Mouse (Mus musculus) heart, embryonic 13.5 days (tissue): ENCODE measurements around the gene Zfp108. TPM values are rescaled to one million over a fixed set of nuclear protein-coding genes. Genes with fewer than 3 reads are reported as not detected.
A peak's percentile ranks its signal among the peaks of the same experiment; 100 is the strongest.
"Not testable (repeated sequence)": the region's sequence is repeated elsewhere in the genome, so short reads cannot be mapped to it uniquely, and the experiment has no call there.

ENCODE experiments used
- ATAC-seq: fragments of 200-750 bp; cut with Nextera tagmentation; 2 replicates; pipeline ENCODE4 v1.8.0; 2017; ENCODE audit warnings: moderate TSS enrichment; ENCODE audit not compliant: insufficient number of reproducible peaks, low FRiP score, low TSS enrichment; ENCODE audit errors: extremely low read depth
- H3K27ac ChIP-seq: fragments of 300-500 bp; sonication (generic); replicated peaks from 2 replicates; pipeline ENCODE4 v1.5.1; 2015; ENCODE audit warnings: moderate library complexity, mild to moderate bottlenecking, inconsistent platforms
- H3K27me3 ChIP-seq: fragments of 300-500 bp; sonication (generic); replicated peaks from 2 replicates; pipeline ENCODE4 v1.6.1; 2015; ENCODE audit warnings: mild to moderate bottlenecking, inconsistent platforms
- H3K36me3 ChIP-seq: fragments of 300-500 bp; sonication (generic); 2 replicates; pipeline ENCODE4 v1.6.1; 2015; ENCODE audit warnings: mild to moderate bottlenecking, inconsistent platforms
- H3K4me1 ChIP-seq: fragments of 300-500 bp; sonication (generic); 2 replicates; pipeline ENCODE4 v1.6.1; 2015; ENCODE audit warnings: inconsistent platforms
- H3K4me2 ChIP-seq: fragments of 300-500 bp; sonication (generic); 2 replicates; pipeline ENCODE4 v1.6.1; 2015; ENCODE audit warnings: inconsistent platforms, mild to moderate bottlenecking, moderate library complexity
- H3K4me3 ChIP-seq: fragments of 300-500 bp; sonication (generic); 2 replicates; pipeline ENCODE4 v1.5.1; 2015; ENCODE audit warnings: moderate library complexity, mild to moderate bottlenecking, inconsistent platforms
- H3K9ac ChIP-seq: fragments of 300-500 bp; sonication (generic); 2 replicates; pipeline ENCODE4 v1.6.1; 2015; ENCODE audit warnings: inconsistent platforms, mild to moderate bottlenecking, moderate library complexity
- H3K9me3 ChIP-seq: fragments of 300-500 bp; sonication (generic); 2 replicates; pipeline ENCODE4 v1.6.1; 2016; ENCODE audit warnings: inconsistent platforms
- WGBS: fragments of 180-500 bp; shearing (Covaris S2); methylation state at CpG from one replicate; pipeline ENCODE4 v1.1.7; 2015; ENCODE audit warnings: mixed read lengths; 5-methylcytosine and 5-hydroxymethylcytosine counted together
- polyA plus RNA-seq: library from polyadenylated mRNA; unstranded; fragments of >200 nt; fragmentation: Nextera tagmentation; extraction: Ambion mirVana; gene quantifications from 2 replicates; pipeline ENCODE4 v1.2.1, GENCODE M21; 2015

Gene Zfp108
- polyA plus RNA-seq, 1 experiment from 2014 or later, result 2.3 TPM

DNA sequence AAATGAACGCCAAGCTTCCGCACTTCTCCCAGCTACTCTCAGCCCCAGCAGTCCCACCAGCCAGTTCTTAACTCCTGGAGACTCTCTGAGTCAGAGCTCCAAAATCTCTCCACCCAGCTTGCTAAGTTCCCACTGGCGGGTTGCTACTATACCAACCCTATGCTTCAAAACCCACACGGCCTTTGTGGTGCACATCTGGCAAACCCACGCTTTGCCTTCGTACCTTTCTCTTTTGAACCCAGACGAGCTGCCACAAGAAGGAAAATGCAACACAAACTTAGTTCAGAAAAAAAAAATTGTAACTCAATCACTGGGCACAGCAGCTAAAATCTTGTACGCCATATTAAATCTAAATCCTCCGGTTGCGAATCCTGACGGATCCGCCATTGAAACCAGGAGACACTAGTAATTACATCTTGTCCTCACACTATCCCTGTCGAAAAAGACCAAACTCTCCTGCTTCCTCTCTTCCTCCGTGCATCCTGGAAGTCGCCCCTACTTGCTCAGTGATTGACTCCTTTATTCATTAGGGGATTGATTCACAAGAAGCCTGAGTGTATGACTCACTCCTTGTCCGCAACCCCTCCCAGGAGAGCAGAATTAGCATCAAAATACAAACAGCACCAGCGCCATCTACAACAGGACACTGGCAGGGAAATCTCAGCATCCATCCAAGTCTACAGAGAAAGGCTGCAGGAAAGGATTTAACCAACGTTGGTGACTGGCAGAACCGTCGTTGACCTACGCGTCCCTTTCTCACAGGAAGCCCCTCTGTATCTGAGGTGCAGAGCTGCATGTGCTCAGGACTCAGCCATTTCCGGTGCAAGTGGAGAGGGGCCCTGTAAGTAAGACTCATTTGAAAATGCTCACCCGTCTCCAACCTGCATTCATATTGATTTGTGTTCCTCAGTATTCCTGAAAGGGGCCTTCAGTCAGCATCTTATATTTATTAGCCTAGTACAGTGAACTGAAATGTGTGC is 13.9 kb downstream of the Zfp108 start:
- Histone ChIP-seq H3K4me1 (peaks cover 8% of the 10 kb centered on the region), H3K4me3 (no peak overlapping the region), H3K4me2 (no peak overlapping the region), H3K27me3 (no peaks in the 10 kb centered on the region), H3K9ac (no peak overlapping the region), H3K27ac (no peak overlapping the region), H3K36me3 (peaks cover 8% of the 10 kb centered on the region), H3K9me3 (no peaks in the 10 kb centered on the region)
- ATAC-seq, result no peak
- WGBS, result 71% methylated on average over 24 of the region's 24 CpGs

GRCm38 (mm10) chr7:24269256-24269655 is 14.7 kb downstream of the Zfp108 start:
- no peaks in the 10 kb centered on the region for H3K27me3 ChIP-seq
- peaks cover 8% of the 10 kb centered on the region for H3K4me1 ChIP-seq
- H3K4me2 ChIP-seq, result peak overlapping the region; percentile 84; the same call in 1 of the 2 replicates
- H3K36me3 ChIP-seq, result peaks cover 15% of the 10 kb centered on the region
- 64% methylated on average over 3 of the region's 3 CpGs for WGBS
- ATAC-seq, result no peak
- H3K9me3 ChIP-seq, result no peaks in the 10 kb centered on the region
- no peak overlapping the region for H3K9ac ChIP-seq
- no peak overlapping the region for H3K27ac ChIP-seq
- H3K4me3 ChIP-seq, result no peak overlapping the region

- Histone ChIP-seq H3K4me1 (peaks cover 8% of the 10 kb centered on the region), H3K27me3 (no peaks in the 10 kb centered on the region), H3K9me3 (no peaks in the 10 kb centered on the region), H3K4me2 (peak overlapping the region; percentile 84), H3K36me3 (peaks cover 21% of the 10 kb centered on the region), H3K9ac (peak overlapping the region; percentile 93), H3K4me3 (peak overlapping the region; percentile 81), H3K27ac (no peak overlapping the region)
- ATAC-seq, result no peak; the same call in 1 of the 2 replicates
- 33% methylated on average over 7 of the region's 7 CpGs for WGBS
Observed at GRCm38 (mm10) chr7:24269667-24270287, 15.2 kb downstream of the Zfp108 start.

DNA sequence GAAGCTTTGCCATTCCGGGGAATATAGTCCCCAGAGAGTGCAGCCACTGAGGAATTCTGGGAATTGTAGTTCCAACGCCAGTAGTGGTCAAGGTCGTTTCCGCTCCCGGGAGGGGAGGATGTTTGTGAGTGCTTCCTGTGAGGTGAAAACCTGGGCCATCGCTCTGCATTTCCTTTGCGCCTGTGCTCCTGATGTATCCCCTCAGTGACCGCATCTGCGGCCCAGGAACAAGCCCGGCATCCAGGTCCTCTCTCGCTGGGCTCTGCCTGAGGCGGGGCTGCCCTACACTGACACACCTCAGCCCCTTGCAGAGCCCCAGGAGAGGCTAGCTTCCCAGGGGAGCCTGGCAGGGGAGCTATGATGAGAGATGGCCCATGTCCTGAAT is 15.7 kb downstream of the Zfp108 start, which contains the start of gene Zfp93:
Gene Zfp93 (plus strand): TSS at position 133 of the 385 bp plus-strand sequence.
- Histone ChIP-seq H3K27ac (peak within 1 kb of the TSS; percentile 79), H3K9ac (peak within 1 kb of the TSS; percentile 93), H3K4me1 (peaks cover 8% of the 10 kb centered on the region), H3K27me3 (no peaks in the 10 kb centered on the region), H3K36me3 (peaks cover 26% of the 10 kb centered on the region), H3K9me3 (no peaks in the 10 kb centered on the region), H3K4me2 (peak within 1 kb of the TSS; percentile 84), H3K4me3 (peak within 1 kb of the TSS; percentile 81)
- WGBS, result 1% methylated on average over 12 of the region's 12 CpGs
- ATAC-seq, result peak; percentile 72; the same call in 1 of the 2 replicates

DNA sequence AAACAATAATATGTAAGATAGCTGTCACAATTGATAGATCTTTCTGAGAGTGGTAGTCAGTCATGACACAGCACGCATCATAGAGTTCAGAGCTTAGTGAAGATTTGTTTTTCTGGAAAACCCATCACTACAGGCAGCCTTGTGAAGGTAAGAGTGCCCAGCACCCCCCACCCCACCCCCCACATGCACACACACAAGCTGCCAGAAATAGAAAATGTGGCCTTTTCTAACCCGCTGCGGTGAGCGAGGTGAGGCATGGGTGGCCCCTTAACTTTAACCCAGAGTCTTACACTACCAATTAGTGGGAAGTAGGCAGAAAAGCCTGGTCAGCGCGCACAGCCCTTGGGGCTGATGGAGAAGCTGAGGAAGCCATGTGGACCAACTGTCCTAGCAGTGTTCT is 16.6 kb downstream of the Zfp108 start:
- H3K4me3 ChIP-seq, result no peak overlapping the region

DNA sequence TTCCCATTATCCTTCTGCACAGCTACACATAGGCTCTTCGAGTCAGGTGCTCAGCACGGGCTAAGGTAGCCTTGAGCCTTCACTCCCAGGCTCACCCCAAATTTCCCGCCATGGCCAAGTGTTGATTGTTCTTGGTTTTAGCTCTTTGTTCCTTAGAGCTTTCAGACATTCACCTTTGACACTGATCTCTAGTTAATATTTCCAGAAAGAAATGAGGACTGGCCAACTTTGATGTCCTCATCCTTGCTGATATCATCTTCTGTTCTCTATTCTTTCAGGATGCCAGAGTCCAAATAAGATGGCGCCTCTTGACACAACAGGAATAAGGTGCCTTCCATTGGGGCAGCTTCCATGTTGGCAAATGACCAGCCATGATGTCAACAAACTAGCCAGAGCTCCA is 19.9 kb downstream of the Zfp108 start:
- Histone ChIP-seq H3K27ac (no peak overlapping the region), H3K4me1 (peaks cover 8% of the 10 kb centered on the region), H3K9ac (no peak overlapping the region), H3K4me2 (no peak overlapping the region), H3K36me3 (peaks cover 44% of the 10 kb centered on the region), H3K27me3 (no peaks in the 10 kb centered on the region), H3K4me3 (no peak overlapping the region), H3K9me3 (no peaks in the 10 kb centered on the region)
- ATAC-seq, result no peak
- 85% methylated on average over 4 of the region's 4 CpGs for WGBS

More for the DNA sequence above, 16.6 kb downstream of the Zfp108 start:
- Histone ChIP-seq H3K36me3 (peaks cover 35% of the 10 kb centered on the region), H3K9me3 (no peaks in the 10 kb centered on the region), H3K27me3 (no peaks in the 10 kb centered on the region), H3K27ac (no peak overlapping the region), H3K4me1 (peaks cover 8% of the 10 kb centered on the region), H3K4me2 (no peak overlapping the region), H3K9ac (no peak overlapping the region)
- 88% methylated on average over 6 of the region's 6 CpGs for WGBS
- ATAC-seq, result no peak

GRCm38 (mm10) chr7:24278771-24279170 is 24.2 kb downstream of the Zfp108 start:
- H3K9me3 ChIP-seq, H3K4me1 ChIP-seq, H3K4me3 ChIP-seq, H3K4me2 ChIP-seq, ATAC-seq, H3K9ac ChIP-seq, H3K27ac ChIP-seq, H3K27me3 ChIP-seq: not testable (repeated sequence)
- WGBS, result 76% methylated on average over 3 of the region's 3 CpGs
- peaks cover 33% of the 10 kb centered on the region for H3K36me3 ChIP-seq

DNA sequence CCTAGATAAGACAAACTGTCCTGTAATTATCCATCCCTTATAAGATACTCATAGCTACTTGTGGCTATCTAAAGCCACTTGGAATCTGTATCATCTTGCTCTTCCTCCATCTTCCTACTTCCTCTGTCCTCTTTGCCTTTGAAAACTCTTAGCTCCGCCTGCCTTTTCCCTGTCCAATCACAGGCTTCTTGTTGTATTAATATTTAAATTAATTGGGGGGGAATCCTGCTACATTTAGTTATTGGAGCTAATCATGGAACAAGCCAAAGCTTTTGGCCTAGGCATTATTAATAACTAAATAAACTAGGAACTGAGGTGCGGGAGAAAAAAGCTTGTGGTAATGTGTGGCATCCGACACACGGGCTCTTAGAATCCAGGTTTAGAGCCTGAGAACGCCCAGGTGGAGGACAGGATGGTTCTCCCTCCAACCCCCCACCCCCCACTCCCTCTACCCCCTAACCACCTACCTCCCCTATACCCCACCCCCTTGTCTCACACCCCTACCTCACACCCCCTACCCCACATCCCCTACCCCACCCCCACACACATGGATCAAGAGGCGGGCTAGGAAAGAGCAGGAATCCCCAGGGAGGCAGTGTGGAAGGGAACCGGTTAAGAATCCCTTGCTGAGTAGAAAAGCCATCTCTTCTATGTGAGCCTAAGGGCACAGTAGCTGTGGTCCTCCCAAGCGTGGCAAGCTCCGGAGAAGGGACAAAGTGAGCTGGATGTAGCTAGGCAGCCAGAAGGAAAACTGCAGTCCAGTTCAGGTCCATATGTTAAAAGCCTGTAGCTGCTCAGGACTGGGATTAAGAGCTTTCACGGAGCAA is 25.6 kb downstream of the Zfp108 start:
- no peak for ATAC-seq
- Histone ChIP-seq H3K4me3 (no peak overlapping the region), H3K27me3 (no peaks in the 10 kb centered on the region), H3K9ac (no peak overlapping the region), H3K9me3 (peaks cover 4% of the 10 kb centered on the region; the same call in 1 of the 2 replicates), H3K4me1 (no peaks in the 10 kb centered on the region), H3K36me3 (peaks cover 18% of the 10 kb centered on the region), H3K27ac (no peak overlapping the region), H3K4me2 (no peak overlapping the region)
- 41% methylated on average over 10 of the region's 10 CpGs for WGBS

- Histone ChIP-seq H3K36me3 (peaks cover 13% of the 10 kb centered on the region), H3K27ac (no peak overlapping the region), H3K4me3 (no peak overlapping the region), H3K4me1 (no peaks in the 10 kb centered on the region), H3K27me3 (no peaks in the 10 kb centered on the region), H3K9me3 (peaks cover 4% of the 10 kb centered on the region; the same call in 1 of the 2 replicates), H3K9ac (no peak overlapping the region), H3K4me2 (no peak overlapping the region)
- 47% methylated on average over 4 of the region's 4 CpGs for WGBS
- ATAC-seq, result no peak
Observed at GRCm38 (mm10) chr7:24280858-24281145, 26.2 kb downstream of the Zfp108 start.

- peaks cover 4% of the 10 kb centered on the region; the same call in 1 of the 2 replicates for H3K9me3 ChIP-seq
- WGBS, result 43% methylated on average over 4 of the region's 4 CpGs
- H3K4me1 ChIP-seq, result no peaks in the 10 kb centered on the region
- H3K9ac ChIP-seq, result no peak overlapping the region
- peaks cover 27% of the 10 kb centered on the region for H3K36me3 ChIP-seq
- no peak for ATAC-seq
- no peak overlapping the region for H3K4me3 ChIP-seq
- H3K27ac ChIP-seq, result no peak overlapping the region
- H3K4me2 ChIP-seq, result no peak overlapping the region
- H3K27me3 ChIP-seq, result no peaks in the 10 kb centered on the region
Observed at GRCm38 (mm10) chr7:24286090-24286489, 31.5 kb downstream of the Zfp108 start.

DNA sequence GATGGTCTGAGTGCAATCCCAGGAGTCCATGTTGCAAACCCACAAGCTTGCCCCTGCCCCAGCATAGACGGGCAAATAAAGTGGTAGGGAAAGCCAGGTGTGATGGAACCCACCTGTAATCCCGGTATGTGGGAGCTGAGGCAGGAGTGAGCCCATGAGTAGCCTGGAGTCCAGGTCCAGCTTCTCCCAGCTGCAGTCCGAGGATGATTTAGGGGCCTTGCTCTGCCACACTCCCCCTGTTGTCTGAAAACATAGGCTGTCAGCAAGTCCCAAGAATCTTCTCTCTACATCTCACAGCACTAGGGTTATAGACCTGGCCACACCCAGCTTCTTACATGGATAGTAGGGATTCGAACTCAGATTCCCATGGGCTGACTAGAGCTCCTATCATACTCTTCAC is 32.3 kb downstream of the Zfp108 start:
- H3K27me3 ChIP-seq, result no peaks in the 10 kb centered on the region
- 70% methylated on average over 4 of the region's 4 CpGs for WGBS
- H3K4me3 ChIP-seq, result no peak overlapping the region
- peaks cover 36% of the 10 kb centered on the region for H3K36me3 ChIP-seq
- peaks cover 4% of the 10 kb centered on the region; the same call in 1 of the 2 replicates for H3K9me3 ChIP-seq
- H3K4me2 ChIP-seq, result no peak overlapping the region
- no peak overlapping the region for H3K27ac ChIP-seq
- H3K4me1 ChIP-seq, result no peaks in the 10 kb centered on the region
- no peak overlapping the region for H3K9ac ChIP-seq
- no peak for ATAC-seq
